Mouse (Mus musculus): ENCODE measurements around the gene Galntl5.

DNA sequence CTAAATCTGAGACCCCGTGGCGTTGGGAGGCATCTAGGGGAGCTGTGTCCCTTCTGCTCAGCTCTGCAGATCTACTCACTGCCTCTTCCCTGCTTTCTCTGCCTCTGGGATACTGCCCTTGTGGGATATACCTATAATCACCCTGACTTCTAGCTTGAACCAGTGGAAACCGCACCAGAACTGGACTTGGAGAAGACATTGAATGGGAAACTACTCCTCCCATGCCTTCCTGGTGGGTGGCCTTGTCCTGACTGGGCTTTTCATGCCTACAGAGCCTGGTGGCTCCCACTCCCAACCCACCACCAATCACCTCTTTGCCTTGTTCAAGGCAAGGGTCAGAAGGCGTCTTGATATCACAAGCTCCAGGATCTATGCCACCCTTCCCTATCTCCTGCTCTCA lies 26.4 kb upstream of the Galntl5 start:
- TF ChIP-seq POLR2A (IDR thresholded peaks at IDR 0.05; ENCODE audit: insufficient read depth, low read length): no peak
- no peak for TF ChIP-seq CTCF (IDR thresholded peaks at IDR 0.05; ENCODE audit: low read depth, low read length)
